Mouse (Mus musculus) midbrain, postnatal 0 days (tissue): ENCODE results near the gene Eml5. TPM values are rescaled to one million over a fixed set of nuclear protein-coding genes. Genes with fewer than 3 reads are reported as not detected.

Experiments
- ATAC-seq: fragments of 200-750 bp; cut with Nextera tagmentation; 2 replicates; pipeline ENCODE4 v1.8.0; 2017; ENCODE audit warnings: moderate number of reproducible peaks, mild to moderate bottlenecking, moderate TSS enrichment, moderate library complexity; ENCODE audit not compliant: low FRiP score
- DNase-seq: peaks from one replicate; pipeline ENCODE4 v3.0.0-alpha.2; 2015; ENCODE audit warnings: low spot score
- H3K27ac ChIP-seq: fragments of 300-500 bp; sonication (generic); 2 replicates; pipeline ENCODE4 v1.5.1; 2014; ENCODE audit warnings: low read depth, mild to moderate bottlenecking, low read length, mixed read lengths
- H3K27me3 ChIP-seq: fragments of 300-500 bp; sonication (generic); 2 replicates; pipeline ENCODE4 v1.6.1; 2014; ENCODE audit warnings: low read length, control low read depth, mixed read lengths; ENCODE audit not compliant: insufficient read depth
- H3K36me3 ChIP-seq: fragments of 300-500 bp; sonication (generic); 2 replicates; pipeline ENCODE4 v1.6.1; 2014; ENCODE audit warnings: low read length, control low read depth, mixed read lengths; ENCODE audit not compliant: insufficient read depth
- H3K4me1 ChIP-seq: fragments of 300-500 bp; sonication (generic); 2 replicates; pipeline ENCODE4 v1.6.1; 2014; ENCODE audit warnings: mild to moderate bottlenecking, control low read depth, antibody characterized with exemption, low read length, mixed read lengths; ENCODE audit not compliant: insufficient read depth
- H3K4me2 ChIP-seq: fragments of 300-500 bp; sonication (generic); 2 replicates; pipeline ENCODE4 v1.6.1; 2014; ENCODE audit warnings: low read depth, mild to moderate bottlenecking, low read length, mixed read lengths; ENCODE audit not compliant: poor library complexity, severe bottlenecking
- H3K4me3 ChIP-seq: fragments of 300-500 bp; sonication (generic); 2 replicates; pipeline ENCODE4 v1.5.1; 2014; ENCODE audit warnings: low read depth, mild to moderate bottlenecking, low read length, moderate library complexity
- H3K9ac ChIP-seq: fragments of 300-500 bp; sonication (generic); replicated peaks from 2 replicates; pipeline ENCODE4 v1.6.1; 2014; ENCODE audit warnings: mild to moderate bottlenecking, low read length, moderate library complexity, mixed read lengths; ENCODE audit not compliant: poor library complexity, severe bottlenecking
- H3K9me3 ChIP-seq: fragments of 300-500 bp; sonication (generic); 2 replicates; pipeline ENCODE4 v1.6.1; 2016; ENCODE audit warnings: low read length, control low read depth
- CTCF ChIP-seq: IDR thresholded peaks from 2 replicates; pipeline ENCODE4 v1.5.1; 2016; ENCODE audit warnings: antibody characterized with exemption, mild to moderate bottlenecking
- WGBS: fragments of 180-500 bp; shearing (Covaris S2); extraction: QIAGEN DNeasy Blood & Tissue Kit; methylation state at CpG from one replicate; pipeline ENCODE4 v1.1.7; 2014; 5-methylcytosine and 5-hydroxymethylcytosine counted together
- polyA plus RNA-seq: library from polyadenylated mRNA; unstranded; fragments of >200 nt; fragmentation: Nextera tagmentation; extraction: Ambion mirVana; gene quantifications from 2 replicates; pipeline ENCODE4 v1.2.1, GENCODE M21; 2015
- total RNA-seq: library from RNA; depleted of rRNA; stranded (reverse); fragments of >200 nt; gene quantifications from 2 replicates; pipeline ENCODE4 v1.2.3, GENCODE M21; 2014

Gene Eml5
- total and polyA plus RNA-seq, 2 experiments from 2014 or later: 13.4 to 28.3 TPM

- no peaks in the 10 kb centered on the region for H3K9me3 ChIP-seq
- no peak for ATAC-seq
Measured at GRCm38 (mm10) chr12:98833901-98834300, 67.4 kb downstream of the Eml5 start.

GRCm38 (mm10) chr12:98832929-98833598 lies 68.2 kb downstream of the Eml5 start:
- H3K4me3 ChIP-seq: no peak overlapping the region
- 93% methylated on average over 8 of the region's 8 CpGs for WGBS
- H3K9me3 ChIP-seq: no peaks in the 10 kb centered on the region
- no peak overlapping the region for H3K9ac ChIP-seq
- H3K4me1 ChIP-seq: no peaks in the 10 kb centered on the region
- H3K4me2 ChIP-seq: no peak overlapping the region
- TF ChIP-seq CTCF: no peak
- no peak overlapping the region for H3K27ac ChIP-seq
- ATAC-seq (no peak), DNase-seq (no peak)
- no peaks in the 10 kb centered on the region for H3K27me3 ChIP-seq
- H3K36me3 ChIP-seq: peaks cover 13% of the 10 kb centered on the region

More at GRCm38 (mm10) chr12:98833901-98834300, 67.4 kb downstream of the Eml5 start:
- Histone ChIP-seq H3K27ac (no peak overlapping the region), H3K4me3 (no peak overlapping the region), H3K36me3 (peaks cover 13% of the 10 kb centered on the region), H3K4me1 (no peaks in the 10 kb centered on the region), H3K9ac (no peak overlapping the region), H3K27me3 (no peaks in the 10 kb centered on the region), H3K4me2 (no peak overlapping the region)
- 87% methylated on average over 1 of the region's 1 CpGs for WGBS
- TF ChIP-seq CTCF: no peak
- no peak for DNase-seq

DNA sequence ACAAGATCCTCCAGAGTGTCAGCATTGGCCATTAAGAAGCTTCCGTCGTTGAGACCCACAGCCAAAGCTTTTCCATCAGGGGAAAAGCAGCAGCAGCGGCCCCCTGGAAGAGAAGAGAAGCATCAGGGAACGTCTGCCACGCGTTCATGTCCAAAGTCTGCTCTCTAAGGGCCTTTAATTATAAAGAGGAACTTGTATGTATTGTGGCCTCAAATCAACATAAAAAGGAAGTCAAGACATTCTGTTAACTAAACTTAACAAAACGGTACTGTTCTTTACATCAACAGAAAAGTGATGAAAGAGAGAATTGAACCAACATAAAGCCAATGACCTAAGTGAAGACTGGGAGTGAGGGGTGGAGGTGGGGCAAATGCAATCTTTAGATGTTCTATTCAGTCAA lies 70.2 kb downstream of the Eml5 start:
- Histone ChIP-seq H3K4me2 (no peak overlapping the region), H3K27ac (no peak overlapping the region), H3K4me3 (no peak overlapping the region), H3K36me3 (peaks cover 12% of the 10 kb centered on the region), H3K27me3 (no peaks in the 10 kb centered on the region), H3K9ac (no peak overlapping the region), H3K4me1 (no peaks in the 10 kb centered on the region), H3K9me3 (no peaks in the 10 kb centered on the region)
- TF ChIP-seq CTCF: no peak
- DNase-seq (no peak), ATAC-seq (no peak)
- 87% methylated on average over 7 of the region's 7 CpGs for WGBS

DNA sequence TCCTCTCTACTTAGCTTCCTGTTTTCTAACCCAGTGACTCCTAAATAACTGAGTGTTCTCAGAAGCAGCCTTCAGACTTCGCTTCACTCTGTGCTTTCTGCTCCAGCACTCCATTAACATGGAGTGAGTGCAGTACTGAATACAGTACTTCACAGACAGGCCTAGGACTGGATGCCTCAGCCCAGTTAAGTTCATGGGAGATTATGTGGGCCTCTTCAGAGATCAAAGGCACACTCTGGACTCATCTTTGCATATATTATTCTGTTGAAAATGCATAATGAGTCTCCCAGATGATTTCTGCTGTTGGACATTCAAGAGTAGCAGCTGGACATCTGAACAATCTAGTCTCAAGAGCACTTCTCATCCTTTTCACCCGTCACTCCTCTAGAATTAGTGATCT lies 80.5 kb downstream of the Eml5 start:
- ATAC-seq (no peak), DNase-seq (no peak)
- Histone ChIP-seq H3K9ac (no peak overlapping the region), H3K9me3 (no peaks in the 10 kb centered on the region), H3K27me3 (no peaks in the 10 kb centered on the region), H3K27ac (no peak overlapping the region), H3K36me3 (peaks cover 15% of the 10 kb centered on the region; the same call in 1 of the 2 replicates), H3K4me3 (no peak overlapping the region), H3K4me2 (no peak overlapping the region), H3K4me1 (no peaks in the 10 kb centered on the region)
- TF ChIP-seq CTCF: no peak
- 35% methylated on average over 2 of the region's 2 CpGs for WGBS

- no peaks in the 10 kb centered on the region for H3K9me3 ChIP-seq
- H3K4me1 ChIP-seq: no peaks in the 10 kb centered on the region
- ATAC-seq (no peak), DNase-seq (peak; percentile 37)
- H3K27ac ChIP-seq: no peak overlapping the region
- peaks cover 25% of the 10 kb centered on the region; the same call in 1 of the 2 replicates for H3K36me3 ChIP-seq
- H3K9ac ChIP-seq: no peak overlapping the region
- H3K4me2 ChIP-seq: no peak overlapping the region
- WGBS: 82% methylated on average over 3 of the region's 3 CpGs
- H3K27me3 ChIP-seq: no peaks in the 10 kb centered on the region
- TF ChIP-seq CTCF: no peak
- H3K4me3 ChIP-seq: no peak overlapping the region
Measured at GRCm38 (mm10) chr12:98804078-98804748, 97.1 kb downstream of the Eml5 start.

DNA sequence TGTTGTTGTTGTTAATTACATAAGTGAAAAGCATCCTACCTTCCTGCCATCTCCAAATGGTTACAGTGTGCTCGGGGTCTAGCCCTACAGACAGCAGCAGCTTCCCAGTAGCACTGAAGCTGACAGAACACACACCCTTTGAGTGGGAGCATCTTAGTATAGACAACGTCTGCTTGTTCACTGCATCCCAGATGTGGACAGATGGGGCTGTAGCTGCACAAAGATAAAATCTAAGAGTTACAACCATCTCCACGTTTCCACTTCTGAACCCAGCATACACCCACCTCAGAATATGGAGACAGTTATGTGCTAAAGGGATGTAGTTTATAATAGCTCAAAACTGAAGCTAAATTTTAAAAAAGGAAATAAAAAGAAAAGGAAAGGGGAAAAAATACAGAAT lies 99.0 kb downstream of the Eml5 start:
- Histone ChIP-seq H3K27me3 (no peaks in the 10 kb centered on the region), H3K9ac (no peak overlapping the region), H3K27ac (no peak overlapping the region), H3K36me3 (peaks cover 37% of the 10 kb centered on the region), H3K4me3 (no peak overlapping the region), H3K9me3 (no peaks in the 10 kb centered on the region), H3K4me1 (no peaks in the 10 kb centered on the region), H3K4me2 (no peak overlapping the region)
- WGBS: 83% methylated on average over 3 of the region's 3 CpGs
- ATAC-seq (no peak), DNase-seq (no peak)
- TF ChIP-seq CTCF: no peak
